Mouse (Mus musculus): ENCODE data around the gene Fstl3.
A peak's percentile ranks its signal among the peaks of the same experiment; 100 is the strongest.
"Not testable (repeated sequence)": the region's sequence is repeated elsewhere in the genome, so short reads cannot be mapped to it uniquely, and the experiment has no call there.

Fstl3 gene

DNA sequence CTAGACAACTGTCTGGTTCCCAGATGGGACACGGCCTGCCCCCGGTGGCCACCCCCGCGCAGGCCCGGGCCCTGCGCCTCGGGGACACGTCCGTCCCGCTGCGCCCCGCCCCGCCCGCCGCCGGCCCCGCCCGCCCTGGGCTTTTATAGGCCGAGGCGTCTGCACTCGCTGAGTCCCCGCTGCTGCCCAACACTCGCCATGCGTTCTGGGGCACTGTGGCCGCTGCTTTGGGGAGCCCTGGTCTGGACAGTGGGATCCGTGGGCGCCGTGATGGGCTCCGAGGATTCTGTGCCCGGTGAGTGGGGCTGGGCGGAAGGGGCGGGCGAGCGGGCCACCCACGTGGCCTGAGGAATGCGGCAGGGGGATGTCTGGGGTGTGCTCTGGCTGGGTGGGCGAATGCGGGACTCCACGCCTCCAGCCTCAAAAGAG, at the start of gene Fstl3:
Gene Fstl3 (plus strand): TSS at position 170 of the 429 bp plus-strand sequence.
- no peak for DNase-seq (ENCODE audit: low read depth, low spot score)

DNA sequence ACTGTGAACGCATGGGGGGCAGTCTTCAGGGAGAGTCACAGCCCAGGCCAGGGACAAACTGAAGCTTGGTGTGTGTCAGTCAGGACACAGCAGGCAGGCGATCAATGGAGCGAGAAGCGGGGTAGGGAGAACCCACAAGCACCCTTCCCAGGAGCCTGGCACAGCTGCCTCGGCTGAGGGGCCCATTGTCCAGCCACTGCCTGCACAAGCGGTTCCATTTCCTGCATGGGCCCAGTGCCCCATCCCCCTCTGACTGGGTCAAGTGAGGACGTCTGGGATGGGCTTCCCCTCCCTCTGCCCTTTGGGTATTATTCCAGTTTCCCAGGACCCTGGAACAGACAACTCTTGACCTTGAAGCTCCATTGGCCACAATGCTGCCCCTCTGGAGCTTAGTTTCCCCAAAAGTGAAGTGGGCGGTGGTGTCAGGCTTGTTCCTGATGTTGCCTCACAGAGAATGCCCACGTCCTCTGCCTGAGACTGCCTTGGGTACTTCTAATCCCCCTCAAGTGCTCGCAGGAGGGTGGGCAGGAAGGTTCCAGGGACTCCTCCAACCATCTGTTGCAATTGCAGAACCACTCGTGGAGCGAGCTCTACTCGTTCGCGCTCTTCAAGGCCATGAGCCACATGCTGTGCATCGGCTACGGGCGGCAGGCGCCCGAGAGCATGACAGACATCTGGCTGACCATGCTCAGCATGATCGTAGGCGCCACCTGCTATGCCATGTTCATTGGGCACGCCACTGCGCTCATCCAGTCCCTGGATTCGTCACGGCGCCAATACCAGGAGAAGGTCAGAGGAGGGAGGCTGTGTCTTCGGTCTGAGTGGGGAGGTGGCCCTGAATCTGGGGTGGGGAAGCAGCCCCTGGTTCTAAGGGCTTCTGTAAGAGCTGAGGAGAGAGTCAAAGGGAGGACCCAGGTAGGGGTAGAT, 48.5 kb upstream of the Fstl3 start:
- DNase-seq (ENCODE audit: low read depth, low spot score): no peak

DNA sequence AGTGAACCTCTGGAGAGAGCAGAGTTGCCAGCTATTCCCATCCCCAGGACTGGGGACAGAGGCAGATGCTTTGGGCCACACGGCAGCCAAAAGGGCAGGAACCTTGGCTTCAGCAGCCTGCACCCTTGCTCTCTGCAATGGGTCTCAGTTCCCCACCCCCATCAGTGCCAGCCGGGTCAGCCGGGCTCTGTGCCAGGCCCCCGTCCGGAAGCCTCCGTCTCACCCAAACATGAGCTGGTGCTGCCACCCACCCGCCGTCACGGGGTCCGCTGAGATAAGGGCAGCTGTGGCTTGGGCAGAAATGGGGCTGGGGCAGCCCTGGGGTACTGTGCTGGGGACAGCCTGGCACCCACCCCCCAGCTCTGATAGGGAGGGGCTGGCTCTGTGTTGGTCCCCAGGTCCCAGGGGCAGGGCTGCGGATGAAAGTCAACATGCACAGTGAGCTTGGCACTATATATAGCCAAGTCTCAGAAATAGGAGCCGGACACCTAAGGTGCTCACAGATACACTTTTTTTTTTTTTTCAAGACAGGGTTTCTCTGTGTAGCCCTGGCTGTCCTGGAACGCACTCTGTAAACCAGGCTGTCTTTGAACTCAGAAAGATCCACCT, 47.6 kb upstream of the Fstl3 start:
- no peak for DNase-seq (ENCODE audit: low read depth, low spot score)

DNA sequence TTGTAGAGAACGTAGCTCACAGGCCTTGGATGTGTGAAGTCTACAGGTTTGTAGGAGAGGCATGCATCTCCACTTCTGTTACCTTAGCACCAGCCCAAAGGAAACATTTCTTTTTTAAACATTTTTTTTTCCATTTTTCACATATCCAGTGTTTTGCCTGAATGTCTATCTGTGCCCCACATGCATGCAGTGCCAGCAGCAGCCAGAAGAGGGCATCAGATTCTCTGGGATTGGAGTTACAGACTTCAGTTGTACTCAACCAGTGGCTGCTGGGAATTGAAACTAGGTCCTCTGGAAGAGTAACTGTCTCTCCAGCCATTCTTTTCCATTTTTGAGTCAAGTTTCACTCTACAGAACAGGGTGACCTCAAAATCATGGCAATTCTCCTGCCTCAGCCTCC, 44.6 kb upstream of the Fstl3 start:
- DNase-seq (ENCODE audit: low read depth, low spot score): no peak

DNA sequence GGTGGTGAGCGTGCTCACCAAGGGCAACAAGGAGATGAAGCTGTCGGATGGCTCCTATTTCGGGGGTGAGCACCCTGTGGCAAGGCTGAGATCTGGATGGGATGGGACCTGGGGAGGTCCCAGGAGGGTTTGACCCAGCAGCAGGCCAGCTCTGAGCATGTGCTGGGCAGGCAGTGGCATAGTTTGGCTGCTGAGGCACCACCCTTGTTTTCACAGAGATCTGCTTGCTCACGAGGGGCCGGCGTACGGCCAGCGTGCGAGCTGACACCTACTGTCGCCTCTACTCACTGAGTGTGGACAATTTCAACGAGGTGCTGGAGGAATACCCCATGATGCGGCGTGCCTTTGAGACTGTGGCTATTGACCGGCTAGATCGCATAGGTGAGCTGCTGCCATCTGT, 43.2 kb upstream of the Fstl3 start:
- no peak for DNase-seq (ENCODE audit: low read depth, low spot score)

DNA sequence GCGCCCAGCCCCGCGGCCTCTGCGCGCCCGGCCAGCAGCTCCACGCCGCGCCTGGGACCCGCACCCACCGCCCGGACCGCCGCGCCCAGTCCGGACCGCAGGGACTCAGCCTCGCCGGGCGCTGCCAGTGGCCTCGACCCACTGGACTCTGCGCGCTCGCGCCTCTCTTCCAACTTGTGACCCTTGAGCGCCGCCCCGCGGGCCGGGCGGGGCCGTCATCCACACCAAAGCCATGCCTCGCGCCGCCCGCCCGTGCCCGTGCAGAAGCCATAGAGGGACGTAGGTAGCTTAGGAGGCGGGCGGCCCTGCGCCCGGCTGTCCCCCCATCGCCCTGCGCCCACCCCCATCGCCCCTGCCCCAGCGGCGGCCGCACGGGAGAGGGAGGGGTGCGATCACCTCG, 41.7 kb upstream of the Fstl3 start:
- DNase-seq (ENCODE audit: low read depth, low spot score): no peak

DNA sequence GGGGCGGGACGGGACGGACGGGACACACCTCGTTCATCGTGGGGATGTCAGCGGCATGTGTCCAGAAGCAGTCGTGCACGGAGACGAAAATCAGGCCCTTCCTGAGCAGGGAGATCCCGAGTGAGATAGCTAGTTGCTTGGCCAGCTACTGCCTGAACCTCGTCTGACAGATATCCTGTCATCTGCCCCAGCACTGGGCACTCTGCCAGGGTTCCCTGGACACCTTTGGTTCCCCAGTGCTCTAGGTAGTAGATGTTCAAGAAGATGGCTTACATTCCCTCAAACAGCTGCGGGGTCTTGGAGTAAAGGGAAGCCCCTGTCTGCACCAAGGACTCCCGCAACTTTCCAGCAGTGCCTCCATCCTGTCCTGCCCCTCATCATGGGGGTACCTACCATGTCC, 40.4 kb upstream of the Fstl3 start:
- DNase-seq (ENCODE audit: low read depth, low spot score): no peak

DNA sequence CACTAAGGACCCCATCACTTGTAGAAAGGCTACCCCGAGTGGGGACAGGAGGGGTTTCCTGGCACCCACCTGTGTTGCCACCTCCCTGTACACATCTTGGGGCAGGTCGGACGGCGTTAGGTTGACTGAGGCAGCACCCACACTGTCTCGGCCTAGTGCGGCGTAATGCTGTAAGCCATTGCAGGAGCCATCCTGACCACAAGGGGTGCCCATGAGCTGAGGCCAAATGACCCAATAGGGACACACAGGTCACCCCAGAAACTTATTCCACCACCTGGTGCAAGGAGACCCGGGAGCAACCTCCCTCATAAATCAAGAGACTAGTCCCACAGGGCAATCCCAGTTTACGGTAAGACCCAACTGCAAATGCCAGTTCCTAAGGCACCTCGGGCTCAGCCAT, 38.8 kb upstream of the Fstl3 start:
- DNase-seq (ENCODE audit: low read depth, low spot score): no peak

DNA sequence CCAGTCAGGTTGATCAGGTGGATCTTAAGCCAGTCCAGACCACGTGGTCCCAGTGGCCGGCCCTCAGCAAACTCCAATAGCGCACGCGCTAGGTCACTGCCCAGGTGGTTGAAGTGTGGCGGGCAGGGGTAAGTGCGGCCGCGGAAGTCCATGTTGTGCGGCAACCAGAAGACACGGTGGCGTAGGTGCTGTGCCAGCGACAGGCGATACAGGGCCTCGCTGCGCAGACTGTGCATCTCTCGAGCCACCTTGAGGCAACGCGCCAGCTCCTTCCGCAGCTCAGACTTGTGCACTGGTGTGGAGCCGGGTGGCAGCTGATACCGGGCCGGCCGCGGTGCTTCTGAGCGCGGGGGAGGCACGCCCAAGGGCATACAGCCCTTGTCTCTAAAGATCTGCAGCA, 37.8 kb upstream of the Fstl3 start:
- no peak for DNase-seq (ENCODE audit: low read depth, low spot score)

DNA sequence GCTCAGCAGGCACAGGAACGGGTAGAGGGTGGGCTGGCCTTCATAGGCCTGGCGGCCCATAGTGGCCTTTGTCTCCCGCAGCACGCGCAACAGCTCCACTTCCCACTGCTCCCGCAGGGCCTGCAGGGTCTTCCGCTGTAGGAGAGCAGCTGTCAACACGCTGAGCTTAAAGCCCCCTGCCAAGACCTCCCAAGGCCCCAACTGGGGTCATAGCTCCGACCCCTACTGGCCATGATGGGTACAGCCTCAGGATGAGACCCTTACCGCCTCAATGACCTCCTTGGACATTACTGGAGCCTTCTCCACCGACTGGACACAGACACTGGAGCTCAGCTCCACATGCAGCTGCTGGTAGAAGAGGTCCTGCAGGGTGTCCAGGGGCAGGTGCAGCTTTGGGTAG, 36.2 kb upstream of the Fstl3 start:
- no peak for DNase-seq (ENCODE audit: low read depth, low spot score)

DNA sequence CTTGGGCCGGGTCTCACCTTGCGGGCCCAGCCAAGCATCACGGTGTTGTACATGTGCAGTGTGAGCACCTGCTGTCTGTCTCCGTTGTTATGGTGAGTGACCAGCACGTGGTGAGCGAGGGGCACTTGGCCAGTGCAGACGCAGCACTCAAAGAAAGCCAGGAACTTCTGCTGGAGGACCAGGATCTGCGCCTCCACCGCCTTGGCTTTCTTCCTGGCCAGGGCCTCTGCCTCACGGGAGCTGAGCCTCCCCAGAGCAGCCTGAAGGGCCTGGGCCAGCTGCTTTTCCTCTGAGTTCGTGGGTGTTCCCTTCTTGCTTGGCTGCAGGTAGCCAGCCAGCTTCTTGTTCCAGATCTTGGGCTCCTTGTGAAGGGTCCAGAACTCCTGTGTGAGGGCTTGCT, 33.9 kb upstream of the Fstl3 start:
- DNase-seq (ENCODE audit: low read depth, low spot score): no peak

DNA sequence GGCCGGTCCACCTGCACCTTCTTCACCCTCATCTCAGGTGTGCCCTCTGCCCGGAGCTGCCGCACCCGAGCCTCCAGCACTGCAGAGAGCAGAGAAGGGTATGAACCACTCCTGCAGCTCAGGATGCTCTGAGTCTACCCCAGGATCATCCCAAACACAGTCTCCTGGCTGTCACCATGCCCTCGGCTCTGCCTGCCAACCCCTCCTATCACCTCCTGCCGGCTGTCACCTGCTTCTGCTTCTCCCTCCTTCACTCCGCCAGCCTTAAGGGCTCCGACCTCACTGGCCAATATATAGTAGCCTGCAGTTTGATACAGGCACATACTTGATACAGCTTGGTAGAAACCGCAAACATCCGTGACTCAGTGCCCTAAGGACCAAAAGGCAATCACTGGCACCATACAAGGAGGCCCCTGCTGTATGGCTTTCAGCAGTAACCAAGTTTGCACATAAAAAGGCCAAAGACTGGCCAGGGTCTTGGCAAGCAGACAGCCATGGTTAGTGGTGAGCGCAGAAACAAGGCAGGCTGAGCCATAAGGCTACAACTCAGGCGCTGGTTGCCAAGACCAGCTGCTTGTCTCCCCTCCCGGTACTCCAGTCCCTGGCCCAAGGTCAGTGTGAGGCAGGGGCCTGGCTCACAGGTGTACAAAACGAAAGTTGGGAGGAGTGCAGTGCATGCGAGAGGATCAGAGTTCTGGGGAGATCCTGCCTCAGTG, 33.3 kb upstream of the Fstl3 start:
- DNase-seq (ENCODE audit: low read depth, low spot score): no peak

DNA sequence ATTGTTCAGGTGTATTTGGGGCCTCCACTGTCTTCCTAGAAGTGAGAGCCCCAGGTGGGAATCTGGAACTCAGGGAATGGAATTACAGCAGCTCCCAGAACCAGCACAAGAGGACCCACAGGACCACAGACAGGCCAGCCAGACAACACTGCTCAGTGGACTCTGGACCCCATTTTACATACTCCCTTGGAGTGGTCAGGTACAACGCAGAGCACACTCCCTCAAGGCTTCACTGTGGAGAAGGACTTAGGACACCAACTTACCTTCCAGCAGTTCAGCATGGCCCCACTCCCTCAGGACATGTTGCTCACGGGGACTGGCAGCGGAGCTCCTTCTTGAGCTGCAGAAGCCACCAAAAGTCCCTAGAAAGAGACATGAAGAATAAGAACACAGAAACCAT, 31.7 kb upstream of the Fstl3 start:
- DNase-seq (ENCODE audit: low read depth, low spot score): no peak

DNA sequence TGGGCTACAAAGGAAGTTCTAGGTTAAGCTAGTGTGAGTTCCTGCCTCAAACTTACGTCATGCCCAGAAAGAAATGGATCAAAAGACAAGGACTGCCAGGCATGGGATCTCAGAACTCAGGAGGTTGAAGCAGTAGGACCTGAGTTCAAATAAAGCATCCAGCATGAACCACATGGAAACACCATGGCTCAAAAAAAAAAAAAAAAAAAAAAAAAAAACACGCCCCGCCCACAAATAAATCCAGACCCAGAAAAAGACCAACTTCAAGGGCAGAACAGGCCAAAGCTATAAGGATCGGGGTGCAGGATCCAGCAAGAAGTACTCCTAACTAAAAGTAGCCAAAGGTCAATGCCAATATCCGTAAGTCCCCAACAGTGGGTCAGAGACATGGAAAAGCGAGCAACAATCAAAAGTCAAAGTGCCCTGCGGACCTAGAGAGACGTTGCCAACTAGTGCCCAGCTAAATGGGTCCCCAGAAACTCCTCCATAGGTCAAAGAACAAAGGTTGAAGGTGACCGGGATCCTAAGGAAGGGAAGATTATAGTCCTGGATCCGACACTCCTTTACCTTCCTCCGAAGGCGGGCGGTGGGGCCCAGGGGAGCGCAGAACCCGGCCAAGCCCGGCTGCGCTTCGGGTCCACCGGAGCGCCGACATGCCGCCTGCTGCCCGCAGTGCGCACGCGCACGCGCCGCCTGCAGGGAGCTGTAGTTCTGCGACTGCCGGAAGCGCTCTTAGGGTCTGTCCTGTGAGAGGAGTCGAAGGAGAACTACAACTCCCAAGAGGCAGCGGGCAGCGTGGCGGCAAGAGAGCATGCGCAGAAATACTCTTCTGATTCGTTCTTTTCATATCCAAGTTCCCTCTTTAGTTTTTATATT, 30.9 kb upstream of the Fstl3 start, which contains the start of gene Polrmt:
Gene Polrmt (minus strand): TSS at position 684 of the 876 bp plus-strand sequence.
- peak; percentile 97 for DNase-seq (ENCODE audit: low read depth, low spot score)

DNA sequence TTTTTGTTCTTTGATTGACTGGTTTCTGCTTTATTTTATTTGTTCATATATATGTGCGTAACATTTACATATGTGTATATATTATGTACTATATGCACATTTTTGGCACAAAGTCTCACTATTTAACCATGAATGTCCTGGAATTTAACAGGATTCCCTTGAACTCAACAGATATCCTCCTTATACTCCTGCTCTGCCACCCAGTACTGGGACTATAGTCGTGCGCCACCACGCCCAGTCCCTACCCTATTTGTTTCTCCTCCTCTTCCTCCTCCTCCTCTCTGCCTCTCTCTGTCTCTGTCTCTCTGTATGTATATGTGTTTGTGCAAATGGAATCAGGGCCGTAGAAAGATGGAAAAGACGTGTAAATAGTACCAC, 30.3 kb upstream of the Fstl3 start:
- no peak for DNase-seq (ENCODE audit: low read depth, low spot score)

DNA sequence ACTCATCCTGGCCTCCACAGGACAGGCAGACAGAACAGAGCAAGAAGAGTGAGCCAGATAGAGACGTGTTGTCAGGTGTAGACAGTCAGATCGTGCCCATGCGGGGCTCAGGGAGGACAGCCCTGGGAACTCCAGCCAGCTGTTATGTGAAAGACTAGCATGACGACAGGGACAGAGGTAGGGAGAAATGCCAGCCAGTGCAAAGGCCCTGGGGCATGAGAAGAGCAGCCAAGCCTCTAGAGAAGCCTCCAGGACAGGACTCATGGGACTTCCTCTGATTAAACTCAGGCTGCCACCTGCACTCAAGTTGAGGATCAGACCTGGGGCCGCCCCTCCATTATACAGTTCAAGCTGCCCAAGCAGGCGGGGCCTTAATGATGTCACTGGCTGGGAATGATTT, 28.6 kb upstream of the Fstl3 start:
- DNase-seq (ENCODE audit: low read depth, low spot score): no peak

DNA sequence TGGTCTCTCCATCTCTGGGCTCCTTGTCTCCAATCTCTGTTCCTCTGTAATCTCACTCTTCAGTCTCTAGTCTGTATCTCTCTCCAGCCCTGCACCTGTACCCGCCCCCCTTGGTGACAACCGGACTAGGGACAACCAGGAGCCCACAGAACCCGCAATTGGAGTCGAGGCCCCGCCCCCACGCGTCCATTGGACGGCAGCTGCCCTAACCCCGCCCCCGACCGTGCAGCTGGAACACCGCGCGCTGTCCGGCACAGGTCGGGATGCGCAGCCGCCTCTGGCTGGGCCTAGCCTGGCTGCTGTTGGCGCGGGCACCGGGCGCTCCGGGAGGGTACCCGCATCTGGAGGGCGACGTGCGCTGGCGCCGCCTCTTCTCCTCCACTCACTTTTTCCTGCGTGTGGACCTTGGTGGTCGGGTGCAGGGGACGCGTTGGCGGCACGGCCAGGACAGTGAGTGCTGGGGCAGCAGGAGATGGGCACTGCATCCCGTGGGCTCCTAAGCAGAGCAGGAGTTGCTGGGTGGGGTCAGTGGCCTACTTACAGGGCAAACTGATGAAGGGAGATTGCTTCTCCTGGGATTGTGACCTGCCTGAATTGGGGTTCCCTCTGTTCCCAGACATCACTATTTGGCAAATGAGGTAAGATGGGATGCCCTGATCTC, 22.1 kb upstream of the Fstl3 start, which contains the start of gene Fgf22:
Gene Fgf22 (plus strand): TSS at position 221 of the 661 bp plus-strand sequence.
- no peak for DNase-seq (ENCODE audit: low read depth, low spot score)

DNA sequence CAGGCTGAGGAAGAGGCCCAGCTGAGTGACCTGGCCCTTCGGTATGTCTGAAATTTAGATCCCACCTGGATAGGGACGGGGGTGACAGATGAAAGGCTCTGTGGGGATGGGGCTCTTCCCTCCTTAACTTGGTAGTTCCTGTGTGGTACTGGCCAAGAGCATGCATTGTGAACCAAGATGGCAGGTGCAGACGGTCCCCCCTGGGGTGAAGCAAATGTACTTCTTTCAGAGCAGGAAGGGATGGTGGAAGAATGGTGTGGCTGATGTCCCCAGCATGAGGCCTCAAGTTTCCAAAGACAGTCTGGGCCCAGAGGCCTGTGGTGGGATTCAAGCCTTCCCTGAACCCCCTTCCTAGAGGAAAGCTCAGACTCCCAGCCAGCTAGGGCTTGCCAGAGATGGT, 21.2 kb upstream of the Fstl3 start:
- no peak for DNase-seq (ENCODE audit: low read depth, low spot score)

DNA sequence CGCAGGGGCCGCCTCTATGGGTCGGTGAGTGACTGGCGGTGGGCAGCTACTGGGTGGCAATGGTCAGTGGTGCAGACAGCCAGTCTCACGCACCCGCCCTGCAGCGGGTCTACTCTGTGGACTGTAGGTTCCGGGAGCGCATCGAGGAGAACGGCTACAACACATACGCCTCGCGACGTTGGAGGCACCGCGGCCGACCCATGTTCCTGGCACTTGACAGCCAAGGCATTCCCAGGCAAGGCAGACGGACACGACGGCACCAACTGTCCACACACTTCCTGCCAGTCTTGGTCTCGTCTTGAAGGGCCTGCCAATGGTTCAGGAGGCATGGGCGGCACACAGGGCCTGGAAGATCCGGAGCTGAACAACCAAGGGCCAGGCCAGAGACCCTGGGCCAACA, 20.4 kb upstream of the Fstl3 start:
- DNase-seq (ENCODE audit: low read depth, low spot score): no peak

DNA sequence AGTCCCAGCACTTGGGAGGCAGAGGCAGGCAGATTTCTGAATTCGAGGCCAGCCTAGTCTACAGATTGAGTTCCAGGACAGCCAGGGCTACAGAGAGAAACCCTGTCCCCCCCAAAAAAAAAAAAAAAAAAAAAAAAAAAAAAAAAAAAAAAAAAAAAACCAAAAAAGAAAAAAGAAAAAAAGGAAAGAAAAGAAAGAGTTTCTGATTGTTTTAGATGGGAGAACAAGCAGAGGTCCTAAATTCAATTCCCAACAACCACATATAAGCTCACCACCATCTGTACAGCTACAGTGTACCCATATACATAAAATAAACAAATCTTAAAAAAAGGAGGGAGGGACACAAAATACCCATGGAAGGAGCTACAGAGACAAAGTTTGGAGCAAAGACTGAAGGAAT, 17.4 kb upstream of the Fstl3 start:
- DNase-seq (ENCODE audit: low read depth, low spot score): not testable (repeated sequence)

DNA sequence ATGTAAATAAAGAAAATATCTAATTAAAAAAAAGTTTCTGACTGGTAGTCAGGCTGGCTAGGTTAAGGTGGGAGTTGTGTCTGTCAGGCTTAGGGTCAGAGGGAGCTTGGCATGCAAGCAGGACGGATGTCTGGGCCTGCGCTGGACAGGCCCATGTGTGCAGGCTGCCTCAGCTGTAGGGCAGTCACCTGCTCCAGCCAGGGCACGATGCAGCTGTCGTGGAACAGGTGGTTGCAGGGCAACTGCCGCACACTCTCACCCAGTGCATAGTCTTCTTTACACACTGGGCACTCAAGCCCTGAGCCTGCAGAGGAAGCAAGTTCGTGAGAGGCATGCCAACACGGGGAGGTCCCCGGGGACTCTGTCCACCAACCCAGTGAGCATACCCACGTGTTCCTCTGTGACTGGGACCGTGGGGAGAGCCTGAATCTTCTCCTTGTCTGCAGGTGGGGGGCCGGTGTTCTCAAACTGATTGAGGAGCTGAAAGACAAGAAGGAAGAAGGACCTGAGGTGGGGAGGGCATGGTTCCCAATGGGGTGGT, 16.4 kb upstream of the Fstl3 start:
- no peak for DNase-seq (ENCODE audit: low read depth, low spot score)
